Mouse (Mus musculus): ENCODE data around the gene Stra6. TPM values are rescaled to one million over a fixed set of nuclear protein-coding genes. Genes with fewer than 3 reads are reported as not detected.

The Stra6 gene
- polyA plus RNA-seq, 1 experiment: 2.8 TPM

- Histone ChIP-seq H3K27ac (ENCODE audit: insufficient read depth, low read length) (no peak overlapping the region), H3K4me3 (replicated peaks; ENCODE audit: insufficient read depth, low read depth, low read length) (no peak overlapping the region), H3K27me3 (ENCODE audit: control insufficient read depth, insufficient read depth, low read length) (no peaks in the 10 kb centered on the region), H3K4me1 (ENCODE audit: control insufficient read depth, insufficient read depth, low read length) (no peaks in the 10 kb centered on the region)
- 93% methylated on average over 1 of the region's 1 CpGs for WGBS
- no peak for DNase-seq
- TF ChIP-seq POLR2A (IDR thresholded peaks at IDR 0.05; ENCODE audit: borderline replicate concordance, insufficient read depth, low read length) (no peak), CTCF (IDR thresholded peaks at IDR 0.05; ENCODE audit: borderline replicate concordance, insufficient read depth, low read depth, low read length) (no peak)
These were observed 102.2 kb downstream of the Stra6 start for GRCm38 (mm10) chr9:58165779-58166178.

GRCm38 (mm10) chr9:58168880-58169279, 105.3 kb downstream of the Stra6 start:
- no peak for DNase-seq
- no peak overlapping the region for H3K4me3 ChIP-seq (replicated peaks; ENCODE audit: insufficient read depth, low read depth, low read length)
- 85% methylated on average over 3 of the region's 3 CpGs for whole genome bisulfite sequencing
- TF ChIP-seq POLR2A (IDR thresholded peaks at IDR 0.05; ENCODE audit: borderline replicate concordance, insufficient read depth, low read length): no peak
- TF ChIP-seq CTCF (IDR thresholded peaks at IDR 0.05; ENCODE audit: borderline replicate concordance, insufficient read depth, low read depth, low read length): no peak
- no peak overlapping the region for H3K27ac ChIP-seq (ENCODE audit: insufficient read depth, low read length)
- H3K27me3 ChIP-seq (ENCODE audit: control insufficient read depth, insufficient read depth, low read length): no peaks in the 10 kb centered on the region
- H3K4me1 ChIP-seq (ENCODE audit: control insufficient read depth, insufficient read depth, low read length): no peaks in the 10 kb centered on the region

GRCm38 (mm10) chr9:58169426-58169825, 105.8 kb downstream of the Stra6 start:
- DNase-seq: no peak
- H3K4me1 ChIP-seq (ENCODE audit: control insufficient read depth, insufficient read depth, low read length): no peaks in the 10 kb centered on the region
- 48% methylated on average over 6 of the region's 6 CpGs for WGBS
- no peaks in the 10 kb centered on the region for H3K27me3 ChIP-seq (ENCODE audit: control insufficient read depth, insufficient read depth, low read length)
- TF ChIP-seq POLR2A (IDR thresholded peaks at IDR 0.05; ENCODE audit: borderline replicate concordance, insufficient read depth, low read length) (no peak), CTCF (IDR thresholded peaks at IDR 0.05; ENCODE audit: borderline replicate concordance, insufficient read depth, low read depth, low read length) (no peak)
- no peak overlapping the region for H3K27ac ChIP-seq (ENCODE audit: insufficient read depth, low read length)
- no peak overlapping the region for H3K4me3 ChIP-seq (replicated peaks; ENCODE audit: insufficient read depth, low read depth, low read length)

- WGBS: 83% methylated on average over 2 of the region's 2 CpGs
- Histone ChIP-seq H3K4me1 (ENCODE audit: control insufficient read depth, insufficient read depth, low read length) (no peaks in the 10 kb centered on the region), H3K4me3 (replicated peaks; ENCODE audit: insufficient read depth, low read depth, low read length) (no peak overlapping the region), H3K27me3 (ENCODE audit: control insufficient read depth, insufficient read depth, low read length) (no peaks in the 10 kb centered on the region), H3K27ac (ENCODE audit: insufficient read depth, low read length) (no peak overlapping the region)
- TF ChIP-seq CTCF (IDR thresholded peaks at IDR 0.05; ENCODE audit: borderline replicate concordance, insufficient read depth, low read depth, low read length) (no peak), POLR2A (IDR thresholded peaks at IDR 0.05; ENCODE audit: borderline replicate concordance, insufficient read depth, low read length) (no peak)
- no peak for DNase-seq
These were observed 109.3 kb downstream of the Stra6 start for GRCm38 (mm10) chr9:58172863-58173262.

GRCm38 (mm10) chr9:58174818-58175251, 111.2 kb downstream of the Stra6 start:
- 82% methylated on average over 5 of the region's 5 CpGs for WGBS
- H3K4me1 ChIP-seq (ENCODE audit: control insufficient read depth, insufficient read depth, low read length): no peaks in the 10 kb centered on the region
- no peaks in the 10 kb centered on the region for H3K27me3 ChIP-seq (ENCODE audit: control insufficient read depth, insufficient read depth, low read length)
- H3K27ac ChIP-seq (ENCODE audit: insufficient read depth, low read length): no peak overlapping the region
- no peak overlapping the region for H3K4me3 ChIP-seq (replicated peaks; ENCODE audit: insufficient read depth, low read depth, low read length)
- no peak for TF ChIP-seq POLR2A (IDR thresholded peaks at IDR 0.05; ENCODE audit: borderline replicate concordance, insufficient read depth, low read length)
- no peak for TF ChIP-seq CTCF (IDR thresholded peaks at IDR 0.05; ENCODE audit: borderline replicate concordance, insufficient read depth, low read depth, low read length)
- DNase-seq: no peak

- WGBS: 76% methylated on average over 5 of the region's 5 CpGs
- no peak for DNase-seq
- H3K27ac ChIP-seq (ENCODE audit: insufficient read depth, low read length): no peak overlapping the region
These were observed 112.3 kb downstream of the Stra6 start for GRCm38 (mm10) chr9:58175745-58176487.

GRCm38 (mm10) chr9:58177165-58177564, 113.6 kb downstream of the Stra6 start:
- WGBS: 56% methylated on average over 4 of the region's 4 CpGs
- TF ChIP-seq POLR2A (IDR thresholded peaks at IDR 0.05; ENCODE audit: borderline replicate concordance, insufficient read depth, low read length) (no peak), CTCF (IDR thresholded peaks at IDR 0.05; ENCODE audit: borderline replicate concordance, insufficient read depth, low read depth, low read length) (no peak)
- no peak overlapping the region for H3K4me3 ChIP-seq (replicated peaks; ENCODE audit: insufficient read depth, low read depth, low read length)
- no peak for DNase-seq
- no peak overlapping the region for H3K27ac ChIP-seq (ENCODE audit: insufficient read depth, low read length)
- no peaks in the 10 kb centered on the region for H3K4me1 ChIP-seq (ENCODE audit: control insufficient read depth, insufficient read depth, low read length)
- no peaks in the 10 kb centered on the region for H3K27me3 ChIP-seq (ENCODE audit: control insufficient read depth, insufficient read depth, low read length)

More at GRCm38 (mm10) chr9:58175745-58176487, 112.3 kb downstream of the Stra6 start:
- Histone ChIP-seq H3K4me3 (replicated peaks; ENCODE audit: insufficient read depth, low read depth, low read length) (no peak overlapping the region), H3K4me1 (ENCODE audit: control insufficient read depth, insufficient read depth, low read length) (no peaks in the 10 kb centered on the region), H3K27me3 (ENCODE audit: control insufficient read depth, insufficient read depth, low read length) (no peaks in the 10 kb centered on the region)
- TF ChIP-seq POLR2A (IDR thresholded peaks at IDR 0.05; ENCODE audit: borderline replicate concordance, insufficient read depth, low read length) (no peak), CTCF (IDR thresholded peaks at IDR 0.05; ENCODE audit: borderline replicate concordance, insufficient read depth, low read depth, low read length) (no peak)

GRCm38 (mm10) chr9:58179390-58179789, 115.8 kb downstream of the Stra6 start:
- H3K27me3 ChIP-seq (ENCODE audit: control insufficient read depth, insufficient read depth, low read length): no peaks in the 10 kb centered on the region
- WGBS: 77% methylated on average over 2 of the region's 2 CpGs
- H3K27ac ChIP-seq (ENCODE audit: insufficient read depth, low read length): no peak overlapping the region
- no peaks in the 10 kb centered on the region for H3K4me1 ChIP-seq (ENCODE audit: control insufficient read depth, insufficient read depth, low read length)
- DNase-seq: no peak
- TF ChIP-seq CTCF (IDR thresholded peaks at IDR 0.05; ENCODE audit: borderline replicate concordance, insufficient read depth, low read depth, low read length): no peak
- no peak for TF ChIP-seq POLR2A (IDR thresholded peaks at IDR 0.05; ENCODE audit: borderline replicate concordance, insufficient read depth, low read length)
- no peak overlapping the region for H3K4me3 ChIP-seq (replicated peaks; ENCODE audit: insufficient read depth, low read depth, low read length)

All from cerebellum, adult 2 months (tissue).